Mouse (Mus musculus): ENCODE measurements around the gene Taldo1. TPM values are rescaled to one million over a fixed set of nuclear protein-coding genes. Genes with fewer than 3 reads are reported as not detected.
"Not testable (repeated sequence)": the region's sequence is repeated elsewhere in the genome, so short reads cannot be mapped to it uniquely, and the experiment has no call there.

Gene Taldo1
- polyA plus RNA-seq, 1 experiment from 2014 or later, result 373 TPM

- H3K4me1 ChIP-seq (ENCODE audit: control insufficient read depth, low read depth, low read length), result peaks cover 40% of the 10 kb centered on the region
- no peak overlapping the region for H3K9ac ChIP-seq (ENCODE audit: low read depth, low read length)
Observed at GRCm38 (mm10) chr7:141395348-141395747, 3.3 kb downstream of the Taldo1 start.

GRCm38 (mm10) chr7:141403305-141403704 is 11.3 kb downstream of the Taldo1 start:
- no peaks in the 10 kb centered on the region for H3K4me1 ChIP-seq (ENCODE audit: control insufficient read depth, low read depth, low read length)
- no peaks in the 10 kb centered on the region for H3K27me3 ChIP-seq (ENCODE audit: control insufficient read depth, insufficient read depth, low read depth, low read length)
- H3K9ac ChIP-seq (ENCODE audit: low read depth, low read length), result no peak overlapping the region
- WGBS (ENCODE audit: insufficient replicate concordance), result 43% methylated on average over 5 of the region's 5 CpGs
- peak; percentile 54 for ATAC-seq (ENCODE audit: low read depth)
- H3K9me3 ChIP-seq (replicated peaks; ENCODE audit: control insufficient read depth, low read length), result no peaks in the 10 kb centered on the region
- H3K36me3 ChIP-seq (ENCODE audit: control insufficient read depth, insufficient read depth), result peaks cover 54% of the 10 kb centered on the region
- no peak overlapping the region for H3K4me2 ChIP-seq (ENCODE audit: low read depth, low read length)
- H3K27ac ChIP-seq (ENCODE audit: low read length), result no peak overlapping the region
- no peak overlapping the region for H3K4me3 ChIP-seq (ENCODE audit: low read depth, low read length)

More at GRCm38 (mm10) chr7:141395348-141395747, 3.3 kb downstream of the Taldo1 start:
- peak overlapping the region; percentile 1; the same call in 1 of the 2 replicates for H3K27ac ChIP-seq (ENCODE audit: low read length)
- no peaks in the 10 kb centered on the region for H3K9me3 ChIP-seq (replicated peaks; ENCODE audit: control insufficient read depth, low read length)
- peaks cover 40% of the 10 kb centered on the region for H3K36me3 ChIP-seq (ENCODE audit: control insufficient read depth, insufficient read depth)
- no peaks in the 10 kb centered on the region for H3K27me3 ChIP-seq (ENCODE audit: control insufficient read depth, insufficient read depth, low read depth, low read length)
- no peak overlapping the region for H3K4me2 ChIP-seq (ENCODE audit: low read depth, low read length)
- ATAC-seq (ENCODE audit: low read depth), result no peak
- no peak overlapping the region for H3K4me3 ChIP-seq (ENCODE audit: low read depth, low read length)
- 41% methylated on average over 1 of the region's 1 CpGs for WGBS (ENCODE audit: insufficient replicate concordance)

- no peaks in the 10 kb centered on the region for H3K27me3 ChIP-seq (ENCODE audit: control insufficient read depth, insufficient read depth, low read depth, low read length)
- 0 out of 2 replicates have a peak overlapping the region, but pooled peaks have one; percentile 22 for H3K9ac ChIP-seq (ENCODE audit: low read depth, low read length)
- H3K4me1 ChIP-seq (ENCODE audit: control insufficient read depth, low read depth, low read length), result peaks cover 4% of the 10 kb centered on the region
- H3K4me2 ChIP-seq (ENCODE audit: low read depth, low read length), result no peak overlapping the region
- 69% methylated on average over 4 of the region's 4 CpGs for WGBS (ENCODE audit: insufficient replicate concordance)
- H3K36me3 ChIP-seq (ENCODE audit: control insufficient read depth, insufficient read depth), result peaks cover 39% of the 10 kb centered on the region
- ATAC-seq (ENCODE audit: low read depth), result no peak
- no peak overlapping the region for H3K27ac ChIP-seq (ENCODE audit: low read length)
- H3K4me3 ChIP-seq (ENCODE audit: low read depth, low read length), result no peak overlapping the region
- H3K9me3 ChIP-seq (replicated peaks; ENCODE audit: control insufficient read depth, low read length), result no peaks in the 10 kb centered on the region
Observed at GRCm38 (mm10) chr7:141405466-141405865, 13.5 kb downstream of the Taldo1 start.

GRCm38 (mm10) chr7:141407670-141408069 is 15.7 kb downstream of the Taldo1 start:
- H3K36me3 ChIP-seq (ENCODE audit: control insufficient read depth, insufficient read depth), result peaks cover 17% of the 10 kb centered on the region

GRCm38 (mm10) chr7:141408833-141409232 is 16.8 kb downstream of the Taldo1 start:
- Histone ChIP-seq H3K27me3 (ENCODE audit: control insufficient read depth, insufficient read depth, low read depth, low read length) (no peaks in the 10 kb centered on the region), H3K9ac (ENCODE audit: low read depth, low read length) (peak overlapping the region; percentile 32; the same call in 1 of the 2 replicates)

More at GRCm38 (mm10) chr7:141407670-141408069, 15.7 kb downstream of the Taldo1 start:
- not testable (repeated sequence) for H3K4me2 ChIP-seq (ENCODE audit: low read depth, low read length); H3K9ac ChIP-seq (ENCODE audit: low read depth, low read length); H3K4me1 ChIP-seq (ENCODE audit: control insufficient read depth, low read depth, low read length); ATAC-seq (ENCODE audit: low read depth); H3K9me3 ChIP-seq (replicated peaks; ENCODE audit: control insufficient read depth, low read length); H3K4me3 ChIP-seq (ENCODE audit: low read depth, low read length); H3K27ac ChIP-seq (ENCODE audit: low read length); H3K27me3 ChIP-seq (ENCODE audit: control insufficient read depth, insufficient read depth, low read depth, low read length)
- WGBS (ENCODE audit: insufficient replicate concordance), result 90% methylated on average over 7 of the region's 7 CpGs

GRCm38 (mm10) chr7:141410631-141411030 is 18.6 kb downstream of the Taldo1 start:
- H3K27ac ChIP-seq (ENCODE audit: low read length), result no peak overlapping the region
- WGBS (ENCODE audit: insufficient replicate concordance), result 73% methylated on average over 8 of the region's 8 CpGs
- no peak for ATAC-seq (ENCODE audit: low read depth)

More at GRCm38 (mm10) chr7:141408833-141409232, 16.8 kb downstream of the Taldo1 start:
- H3K4me3 ChIP-seq (ENCODE audit: low read depth, low read length), result no peak overlapping the region
- H3K27ac ChIP-seq (ENCODE audit: low read length), result no peak overlapping the region
- peaks cover 15% of the 10 kb centered on the region for H3K4me1 ChIP-seq (ENCODE audit: control insufficient read depth, low read depth, low read length)
- no peak overlapping the region for H3K4me2 ChIP-seq (ENCODE audit: low read depth, low read length)
- H3K36me3 ChIP-seq (ENCODE audit: control insufficient read depth, insufficient read depth), result peaks cover 10% of the 10 kb centered on the region
- peak; percentile 51 for ATAC-seq (ENCODE audit: low read depth)
- 9% methylated on average over 11 of the region's 11 CpGs for WGBS (ENCODE audit: insufficient replicate concordance)
- no peaks in the 10 kb centered on the region for H3K9me3 ChIP-seq (replicated peaks; ENCODE audit: control insufficient read depth, low read length)

GRCm38 (mm10) chr7:141411667-141412066 is 19.7 kb downstream of the Taldo1 start:
- Histone ChIP-seq H3K9ac (ENCODE audit: low read depth, low read length) (no peak overlapping the region), H3K36me3 (ENCODE audit: control insufficient read depth, insufficient read depth) (peaks cover 10% of the 10 kb centered on the region), H3K27me3 (ENCODE audit: control insufficient read depth, insufficient read depth, low read depth, low read length) (no peaks in the 10 kb centered on the region), H3K27ac (ENCODE audit: low read length) (no peak overlapping the region), H3K4me2 (ENCODE audit: low read depth, low read length) (no peak overlapping the region), H3K9me3 (replicated peaks; ENCODE audit: control insufficient read depth, low read length) (no peaks in the 10 kb centered on the region), H3K4me3 (ENCODE audit: low read depth, low read length) (no peak overlapping the region), H3K4me1 (ENCODE audit: control insufficient read depth, low read depth, low read length) (peaks cover 24% of the 10 kb centered on the region)
- no peak for ATAC-seq (ENCODE audit: low read depth)
- 81% methylated on average over 1 of the region's 1 CpGs for WGBS (ENCODE audit: insufficient replicate concordance)

More at GRCm38 (mm10) chr7:141410631-141411030, 18.6 kb downstream of the Taldo1 start:
- Histone ChIP-seq H3K4me1 (ENCODE audit: control insufficient read depth, low read depth, low read length) (peaks cover 24% of the 10 kb centered on the region), H3K9ac (ENCODE audit: low read depth, low read length) (no peak overlapping the region), H3K9me3 (replicated peaks; ENCODE audit: control insufficient read depth, low read length) (no peaks in the 10 kb centered on the region), H3K4me3 (ENCODE audit: low read depth, low read length) (no peak overlapping the region), H3K36me3 (ENCODE audit: control insufficient read depth, insufficient read depth) (peaks cover 10% of the 10 kb centered on the region), H3K4me2 (ENCODE audit: low read depth, low read length) (no peak overlapping the region), H3K27me3 (ENCODE audit: control insufficient read depth, insufficient read depth, low read depth, low read length) (no peaks in the 10 kb centered on the region)

GRCm38 (mm10) chr7:141413331-141413730 is 21.3 kb downstream of the Taldo1 start:
- peak overlapping the region; percentile 91 for H3K9ac ChIP-seq (ENCODE audit: low read depth, low read length)
- WGBS (ENCODE audit: insufficient replicate concordance), result 2% methylated on average over 16 of the region's 16 CpGs
- peak overlapping the region; percentile 83 for H3K4me3 ChIP-seq (ENCODE audit: low read depth, low read length)
- no peaks in the 10 kb centered on the region for H3K9me3 ChIP-seq (replicated peaks; ENCODE audit: control insufficient read depth, low read length)
- H3K4me2 ChIP-seq (ENCODE audit: low read depth, low read length), result peak overlapping the region; percentile 91
- H3K36me3 ChIP-seq (ENCODE audit: control insufficient read depth, insufficient read depth), result peaks cover 6% of the 10 kb centered on the region
- H3K27ac ChIP-seq (ENCODE audit: low read length), result peak overlapping the region; percentile 83
- no peaks in the 10 kb centered on the region for H3K27me3 ChIP-seq (ENCODE audit: control insufficient read depth, insufficient read depth, low read depth, low read length)
- ATAC-seq (ENCODE audit: low read depth), result no peak
- H3K4me1 ChIP-seq (ENCODE audit: control insufficient read depth, low read depth, low read length), result peaks cover 24% of the 10 kb centered on the region

- peak; percentile 95 for ATAC-seq (ENCODE audit: low read depth)
- Histone ChIP-seq H3K4me1 (ENCODE audit: control insufficient read depth, low read depth, low read length) (peaks cover 23% of the 10 kb centered on the region), H3K9me3 (replicated peaks; ENCODE audit: control insufficient read depth, low read length) (no peaks in the 10 kb centered on the region), H3K36me3 (ENCODE audit: control insufficient read depth, insufficient read depth) (peaks cover 6% of the 10 kb centered on the region), H3K4me2 (ENCODE audit: low read depth, low read length) (peak within 1 kb of the TSS; percentile 91), H3K9ac (ENCODE audit: low read depth, low read length) (peak within 1 kb of the TSS; percentile 91), H3K4me3 (ENCODE audit: low read depth, low read length) (peak within 1 kb of the TSS; percentile 83), H3K27ac (ENCODE audit: low read length) (peak within 1 kb of the TSS; percentile 84), H3K27me3 (ENCODE audit: control insufficient read depth, insufficient read depth, low read depth, low read length) (no peaks in the 10 kb centered on the region)
- WGBS (ENCODE audit: insufficient replicate concordance), result under 1% methylated on average over 55 of the region's 56 CpGs
Observed at GRCm38 (mm10) chr7:141413809-141414584, 22.0 kb downstream of the Taldo1 start, which contains the start of gene Gatd1. Gene Gatd1, minus strand, starts transcription at chr7:141414136.
